Mouse (Mus musculus) urinary bladder, adult 2 months (tissue): ENCODE results near the gene Nudt4. TPM values are rescaled to one million over a fixed set of nuclear protein-coding genes. Genes with fewer than 3 reads are reported as not detected.

Source experiments
- DNase-seq: peaks from one replicate; pipeline ENCODE4 v3.0.0; 2022; ENCODE audit warnings: low spot score
- polyA plus RNA-seq: library from polyadenylated mRNA; depleted of rRNA; stranded (reverse); fragments of >200 nt; gene quantifications from 2 replicates; pipeline ENCODE4 v1.2.3, GENCODE M21; 2012; rRNA removed

Nudt4 gene
- polyA plus RNA-seq, 1 experiment = 60.3 TPM

DNA sequence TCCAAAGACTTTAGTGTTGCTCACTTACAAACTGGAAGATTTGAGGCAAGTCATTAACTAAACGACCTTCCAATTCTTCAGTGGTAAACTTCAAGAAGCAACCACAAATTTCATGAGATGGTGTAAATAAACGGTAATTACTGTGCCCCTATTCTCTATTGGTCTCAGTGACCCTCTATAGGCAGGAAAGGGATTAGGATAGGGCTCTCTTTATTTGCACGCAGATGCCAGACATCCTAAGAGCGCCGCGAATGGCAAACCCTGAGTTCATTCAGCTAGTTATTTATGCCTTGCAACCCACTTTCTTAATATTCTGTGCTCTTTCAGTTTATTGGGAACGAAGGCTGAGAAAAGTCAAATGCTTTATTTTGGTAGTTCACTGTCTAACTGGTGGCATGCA lies 62.9 kb downstream of the Nudt4 start:
- DNase-seq = no peak

Other genes starting within 250 kb of the Nudt4 start
- 10.7 and 11.4 TPM in 2 replicates for gene Cradd, start 240.0 kb downstream of the Nudt4 start, polyA plus RNA-seq
- gene Socs2, start 147.0 kb downstream of the Nudt4 start, polyA plus RNA-seq = 13.5 and 15.6 TPM in 2 replicates
- gene Mrpl42, start 62.2 kb downstream of the Nudt4 start, polyA plus RNA-seq = 178 and 179 TPM in 2 replicates
- 152 and 171 TPM in 2 replicates for gene Ube2n, start 49.0 kb downstream of the Nudt4 start, polyA plus RNA-seq
- gene Anapc15-ps, start 109.3 kb upstream of the Nudt4 start, polyA plus RNA-seq = 0.25 and 0.46 TPM in 2 replicates